In genomic region chr11:3539111-3539825, GRCm38 (mm10) we compare ENCODE assay signal across 8 mouse cellular contexts. TPM values are rescaled to one million over a fixed set of nuclear protein-coding genes. Genes with fewer than 3 reads are reported as not detected.
DNase-seq lines count a peak whose midpoint lies in the region; ATAC-seq and TF ChIP-seq lines count a peak whose summit lies in the region.

No protein-coding gene starts in this region.

- H3K36me3 ChIP-seq in megakaryocyte, embryonic 14.5 days (replicated peaks; ENCODE audit: low read length), result peaks cover 36% of the 10 kb centered on the region

- H3K27ac ChIP-seq in gastrocnemius, adult 2 months, result peak overlapping the region; percentile 93

- peaks cover 2% of the 10 kb centered on the region for H3K9me3 ChIP-seq in megakaryocyte, embryonic 14.5 days

- TF ChIP-seq CTCF in gastrocnemius, adult 2 months (IDR thresholded peaks at IDR 0.05), result peak; percentile 21; the same call in 1 of the 2 replicates

- H3K4me3 ChIP-seq in gastrocnemius, adult 2 months, result peak overlapping the region; percentile 71
- peak overlapping the region; percentile 91 for H3K4me3 ChIP-seq in megakaryocyte, embryonic 14.5 days (replicated peaks)

- intact Hi-C loops in gastrocnemius, adult 2 months (cut with DNase I), result loop anchor here (5.0 kb wide), 2 partner anchors 33 to 108 kb away; partner anchors contain the start of gene Morc2a

- peak; percentile 95 for DNase-seq in ZHBTc4 (ENCODE audit: low read depth, low spot score)
- peak; percentile 94 for DNase-seq in gastrocnemius, adult 2 months
- DNase-seq in hindlimb bud, embryonic 11.5 days (ENCODE audit: extremely low spot score, low read depth, low spot score), result peak; percentile 72
- peak; percentile 67 to 88 for DNase-seq in left cerebral cortex, adult 8-10 months (ENCODE audit: low spot score in 2 of 2)
- peak; percentile 93 to 95 for DNase-seq in right cerebral cortex, postnatal 10 days (ENCODE audit: low spot score in 2 of 2)
- DNase-seq in urinary bladder, postnatal 25 days (ENCODE audit: low spot score), result peak; percentile 81

- peak; percentile 68 for ATAC-seq in common myeloid progenitor, adult 5-6 weeks (replicated peaks; ENCODE audit: low read depth, poor library complexity, severe bottlenecking)

- no peaks in the 10 kb centered on the region for H3K27me3 ChIP-seq in megakaryocyte, embryonic 14.5 days (replicated peaks)

- H3K4me1 ChIP-seq in megakaryocyte, embryonic 14.5 days, result peaks cover 78% of the 10 kb centered on the region

RNA-seq across cellular contexts. Expression of gene Smtn, which starts 1.1 kb away (rescaled TPM):
- total RNA-seq in common myeloid progenitor, adult 5-6 weeks (2017), result 5.2 and 6.9 TPM in 2 replicates
- total RNA-seq in gastrocnemius, adult 2 months (2021), result 100 to 1,000 TPM in 1 of 2 experiments, 10 to 100 TPM in 1; 70.3 to 119 TPM
- 10 to 100 TPM in 1 of 4 experiments, 1 to 10 TPM in 3; 5.2 to 11.0 (median 7.2) TPM for total RNA-seq in left cerebral cortex, adult 8-10 months (2022)
- polyA plus RNA-seq in megakaryocyte, embryonic 14.5 days (2012; ENCODE audit: insufficient read depth, low replicate concordance), result 117 and 173 TPM in 2 replicates

RNA-seq across cellular contexts. Expression of gene Selenom, which starts 24.8 kb away (rescaled TPM):
- total RNA-seq in common myeloid progenitor, adult 5-6 weeks (2017), result 3.2 and 3.7 TPM in 2 replicates
- total RNA-seq in gastrocnemius, adult 2 months (2021), result 10 to 100 TPM; 11.6 to 17.5 TPM
- total RNA-seq in left cerebral cortex, adult 8-10 months (2022), result 100 to 1,000 TPM; 149 to 172 (median 160) TPM
- polyA plus RNA-seq in megakaryocyte, embryonic 14.5 days (2012; ENCODE audit: insufficient read depth, low replicate concordance), result 262 and 336 TPM in 2 replicates

RNA-seq across cellular contexts. Expression of gene Inpp5j, which starts 34.6 kb away (rescaled TPM):
- total RNA-seq in common myeloid progenitor, adult 5-6 weeks (2017), result not detected in 2 replicates
- 1 to 10 TPM; 2.3 to 5.7 TPM for total RNA-seq in gastrocnemius, adult 2 months (2021)
- 10 to 100 TPM; 49.4 to 55.6 (median 53.8) TPM for total RNA-seq in left cerebral cortex, adult 8-10 months (2022)
- polyA plus RNA-seq in megakaryocyte, embryonic 14.5 days (2012; ENCODE audit: insufficient read depth, low replicate concordance), result 4.1 and 7.0 TPM in 2 replicates

RNA-seq across cellular contexts. Expression of gene Pla2g3, which starts 51.2 kb away (rescaled TPM):
- total RNA-seq in common myeloid progenitor, adult 5-6 weeks (2017), result not detected in 2 replicates
- not detected for total RNA-seq in gastrocnemius, adult 2 months (2021)
- total RNA-seq in left cerebral cortex, adult 8-10 months (2022), result 1 to 10 TPM; 2.3 to 3.5 (median 2.7) TPM
- 0.11 TPM in 1 of 2 replicates, not detected in the other for polyA plus RNA-seq in megakaryocyte, embryonic 14.5 days (2012; ENCODE audit: insufficient read depth, low replicate concordance)

Comparison
In these comparisons a context has a peak if more than half of its experiments do, and no peak if none do; other contexts are left out.
1. Peak in every context shown above with its lines: DNase-seq, ATAC-seq, H3K4me3 ChIP-seq and H3K27ac ChIP-seq.
2. RNA of gene Selenom, which starts 24.8 kb away (total RNA-seq): 149 to 172 TPM in left cerebral cortex, adult 8-10 months; 11.6 to 17.5 TPM in gastrocnemius, adult 2 months and 3.2 to 3.7 TPM in common myeloid progenitor, adult 5-6 weeks; every median in the first group is over 4 times any median in the second.
3. RNA of gene Inpp5j, which starts 34.6 kb away (total RNA-seq): 49.4 to 55.6 TPM in left cerebral cortex, adult 8-10 months; 2.3 to 5.7 TPM in gastrocnemius, adult 2 months and not detected in common myeloid progenitor, adult 5-6 weeks; every median in the first group is over 4 times any median in the second.